Mouse (Mus musculus) bone marrow, adult 2 months (tissue): Measurements from ENCODE around the gene Sez6.

ENCODE experiments used
- CTCF ChIP-seq: fragments of 200-500 bp; IDR thresholded peaks from 2 replicates; pipeline ENCODE4 v1.5.1; 2011; ENCODE audit warnings: low read length, control low read depth; ENCODE audit not compliant: control insufficient read depth, insufficient read depth
- POLR2A ChIP-seq: fragments of 200-500 bp; IDR thresholded peaks from 2 replicates; pipeline ENCODE4 v1.6.1; 2011; ENCODE audit warnings: low read depth, mild to moderate bottlenecking, control low read depth, low read length, borderline replicate concordance; ENCODE audit not compliant: control insufficient read depth

DNA sequence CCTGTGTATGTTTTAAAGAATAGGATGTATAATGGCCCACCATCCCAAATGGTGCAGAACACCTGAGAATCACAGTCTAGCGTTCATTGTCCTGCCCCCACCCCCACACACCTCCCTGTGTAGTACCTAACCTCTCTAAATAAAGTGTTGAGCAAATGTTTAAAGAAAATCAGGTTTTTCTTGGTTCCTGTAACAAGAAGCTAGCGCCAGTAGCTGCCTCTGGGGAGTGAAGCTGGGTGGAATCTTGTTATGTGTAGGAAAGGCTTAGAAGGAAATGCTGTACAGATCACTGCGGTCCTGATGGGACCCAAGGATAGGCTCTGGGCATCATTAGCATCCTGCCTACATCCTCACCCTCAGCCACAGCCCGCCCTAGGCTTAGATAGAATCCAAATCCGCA, 29.2 kb upstream of the Sez6 start:
- TF ChIP-seq CTCF: no peak
- TF ChIP-seq POLR2A: no peak
